Mouse (Mus musculus) spleen, adult 2 months (tissue): Measurements from ENCODE around the gene Gramd4. TPM values are rescaled to one million over a fixed set of nuclear protein-coding genes. Genes with fewer than 3 reads are reported as not detected.

ENCODE experiments used
- DNase-seq, 2 experiments: peaks; one replicate each; pipeline versions ENCODE4 v3.0.0 to v3.0.0-alpha.2; 2012 to 2021; ENCODE audit warnings: low spot score in 2 of 2, low read depth in 1 of 2
- H3K27ac ChIP-seq: fragments of 200-500 bp; 2 replicates; pipeline ENCODE4 v1.5.1; 2012; ENCODE audit warnings: low read length, inconsistent platforms; ENCODE audit not compliant: insufficient read depth
- H3K27me3 ChIP-seq: fragments of 200-500 bp; 2 replicates; pipeline ENCODE4 v1.6.1; 2012; ENCODE audit warnings: mild to moderate bottlenecking, moderate library complexity, low read length, inconsistent platforms; ENCODE audit not compliant: control insufficient read depth, insufficient read depth
- H3K36me3 ChIP-seq: fragments of 200-500 bp; 2 replicates; pipeline ENCODE4 v1.6.1; 2012; ENCODE audit warnings: mild to moderate bottlenecking, low read length, inconsistent platforms; ENCODE audit not compliant: control insufficient read depth, insufficient read depth
- H3K4me1 ChIP-seq: fragments of 200-500 bp; 2 replicates; pipeline ENCODE4 v1.6.1; 2011; ENCODE audit warnings: inconsistent platforms; ENCODE audit not compliant: control insufficient read depth, insufficient read depth, insufficient read length
- H3K4me3 ChIP-seq: fragments of 200-500 bp; 2 replicates; pipeline ENCODE4 v1.5.1; 2011; ENCODE audit warnings: mild to moderate bottlenecking, inconsistent platforms; ENCODE audit not compliant: insufficient read depth, insufficient read length; ENCODE audit errors: extremely low read depth
- CTCF ChIP-seq: fragments of 200-500 bp; IDR thresholded peaks from 2 replicates; pipeline ENCODE4 v1.5.1; 2011; ENCODE audit warnings: mild to moderate bottlenecking, inconsistent platforms; ENCODE audit not compliant: insufficient read depth, insufficient read length, insufficient replicate concordance; ENCODE audit errors: extremely low read depth
- POLR2A ChIP-seq: fragments of 200-500 bp; IDR thresholded peaks from 2 replicates; pipeline ENCODE4 v1.6.1; 2011; ENCODE audit warnings: low read depth, low read length, inconsistent platforms
- WGBS: fragments of 180-500 bp; shearing (Covaris S2); methylation state at CpG from one replicate; pipeline ENCODE4 v1.1.7; 2018; 5-methylcytosine and 5-hydroxymethylcytosine counted together
- polyA plus RNA-seq: library from polyadenylated mRNA; depleted of rRNA; stranded (reverse); fragments of >200 nt; gene quantifications from 2 replicates; pipeline ENCODE4 v1.2.3, GENCODE M21; 2012

Gramd4 gene
- polyA plus RNA-seq, 1 experiment = 36.2 TPM

DNA sequence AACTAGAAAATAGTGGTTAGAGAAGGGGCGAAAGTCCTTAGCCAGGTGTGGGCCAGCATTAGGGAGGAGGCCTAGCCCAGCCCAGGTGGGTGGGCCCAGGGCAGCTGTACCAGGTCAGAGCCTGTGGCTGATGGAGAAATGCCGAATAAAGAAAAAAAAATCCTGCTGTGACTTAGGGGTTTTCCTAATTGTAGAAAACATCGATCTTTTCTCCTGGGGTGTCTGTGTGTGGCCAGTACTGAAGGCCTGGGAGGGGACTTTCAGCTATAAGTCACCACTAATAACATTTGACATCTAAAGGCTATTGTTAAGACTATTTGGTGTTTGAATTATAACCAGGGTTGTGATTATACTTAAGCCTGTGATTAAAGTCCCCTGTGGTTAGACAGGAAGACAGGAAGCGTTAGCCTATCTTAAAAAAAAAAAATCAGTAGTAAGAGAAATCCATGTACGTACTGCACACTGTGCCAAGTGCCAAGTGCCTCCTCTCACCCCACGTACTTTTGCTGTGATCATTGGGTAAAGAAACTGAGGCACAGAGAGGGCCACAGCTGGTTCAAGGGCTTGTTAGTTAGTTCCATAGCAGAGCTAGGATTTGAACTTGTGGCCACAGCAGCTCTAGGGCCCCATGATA lies 4.5 kb downstream of the Gramd4 start:
- Histone ChIP-seq H3K27me3 (no peaks in the 10 kb centered on the region), H3K4me1 (peaks cover 60% of the 10 kb centered on the region), H3K27ac (peak overlapping the region; percentile 71), H3K36me3 (no peaks in the 10 kb centered on the region), H3K4me3 (no peak overlapping the region)
- DNase-seq = no peak
- TF ChIP-seq CTCF (no peak), POLR2A (no peak)
- 18% methylated on average over 6 of the region's 6 CpGs for WGBS

GRCm38 (mm10) chr15:86064191-86064849 lies 6.8 kb downstream of the Gramd4 start:
- TF ChIP-seq CTCF (no peak), POLR2A (no peak)
- H3K27ac ChIP-seq = peak overlapping the region; percentile 79
- H3K4me1 ChIP-seq = peaks cover 79% of the 10 kb centered on the region
- H3K4me3 ChIP-seq = no peak overlapping the region; the same call in 1 of the 2 replicates
- H3K36me3 ChIP-seq = no peaks in the 10 kb centered on the region
- no peaks in the 10 kb centered on the region for H3K27me3 ChIP-seq
- no peak for DNase-seq
- WGBS = 21% methylated on average over 8 of the region's 8 CpGs

DNA sequence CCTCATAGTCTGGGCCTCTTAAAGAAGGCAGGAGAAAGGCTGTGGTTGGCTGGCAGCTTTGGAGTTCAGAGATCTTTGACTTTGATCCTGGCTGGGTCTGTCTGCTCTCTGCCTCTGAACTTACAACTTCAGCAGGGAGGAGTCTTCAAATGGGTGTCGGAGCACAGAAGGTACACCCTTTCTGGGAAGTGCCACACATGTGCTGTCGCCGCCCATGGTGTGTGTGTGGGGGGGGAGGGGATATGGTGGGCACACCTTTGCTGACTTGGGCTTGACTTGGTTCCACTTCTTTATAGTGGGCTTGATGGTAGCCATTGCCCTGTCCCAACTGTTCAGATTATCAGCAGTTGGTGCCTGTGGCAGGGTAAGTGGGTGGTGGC lies 7.3 kb downstream of the Gramd4 start:
- peaks cover 81% of the 10 kb centered on the region for H3K4me1 ChIP-seq
- H3K4me3 ChIP-seq = no peak overlapping the region; the same call in 1 of the 2 replicates
- no peak for DNase-seq
- H3K27ac ChIP-seq = peak overlapping the region; percentile 79
- no peaks in the 10 kb centered on the region for H3K36me3 ChIP-seq
- no peak for TF ChIP-seq POLR2A
- no peak for TF ChIP-seq CTCF
- 16% methylated on average over 3 of the region's 3 CpGs for WGBS
- no peaks in the 10 kb centered on the region for H3K27me3 ChIP-seq

DNA sequence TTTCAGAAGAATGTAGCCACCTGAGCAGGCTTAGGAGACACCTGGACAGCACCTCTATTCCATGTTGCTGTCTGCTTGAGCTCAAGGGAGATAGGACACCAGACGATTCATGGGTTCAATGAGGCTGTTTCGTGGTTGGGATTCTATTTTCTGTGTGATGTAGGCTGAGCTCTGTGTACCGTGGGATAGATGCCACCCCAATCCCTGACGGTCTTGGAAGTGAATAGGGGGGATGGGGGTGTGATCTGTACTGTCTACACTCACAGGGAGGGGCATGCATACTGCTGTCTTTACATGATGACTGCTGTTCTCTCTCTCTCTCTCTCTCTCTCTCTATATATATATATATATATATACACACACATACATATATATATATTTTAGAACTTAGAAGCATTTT lies 7.9 kb downstream of the Gramd4 start:
- no peak overlapping the region for H3K4me3 ChIP-seq
- no peak for DNase-seq
- H3K4me1 ChIP-seq = peaks cover 82% of the 10 kb centered on the region
- TF ChIP-seq CTCF (no peak), POLR2A (no peak)
- H3K27me3 ChIP-seq = no peaks in the 10 kb centered on the region
- H3K27ac ChIP-seq = peak overlapping the region; percentile 79
- 63% methylated on average over 4 of the region's 4 CpGs for WGBS
- no peaks in the 10 kb centered on the region for H3K36me3 ChIP-seq

DNA sequence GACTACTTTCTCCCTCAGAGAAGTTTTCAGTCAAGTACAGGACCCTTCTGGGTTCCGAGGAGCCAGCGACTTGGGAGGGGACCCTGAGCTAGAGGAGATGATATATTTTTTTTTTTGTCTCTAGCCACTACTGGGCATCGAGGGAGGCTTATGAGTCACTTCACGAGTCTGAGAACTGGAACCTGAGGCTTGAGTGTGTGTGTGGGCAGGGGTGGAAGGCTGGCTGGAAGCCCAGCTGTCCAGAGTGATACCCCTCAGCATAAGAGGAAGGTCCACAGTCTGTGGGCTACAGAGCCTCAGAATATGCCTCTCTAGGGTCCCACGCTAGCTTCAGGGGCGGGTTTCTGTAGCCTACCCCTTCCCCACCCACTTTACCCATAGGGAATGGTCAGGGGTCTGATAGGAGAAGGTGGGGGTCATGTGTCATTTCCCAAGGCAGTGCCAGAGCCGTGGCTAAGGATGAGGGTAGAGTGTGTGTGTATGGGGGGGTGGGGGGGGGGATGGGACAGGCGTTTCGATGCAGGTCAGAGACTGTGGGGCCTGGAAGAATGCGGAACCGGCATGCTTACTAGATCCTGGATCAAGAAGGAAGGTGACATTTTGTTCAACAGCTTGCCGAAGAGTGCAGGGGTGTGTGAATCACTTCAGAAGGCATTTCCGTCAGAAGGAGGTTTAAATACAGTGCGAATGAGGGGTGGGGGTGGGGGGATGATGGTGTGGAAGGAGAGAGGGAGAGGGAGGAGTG lies 9.5 kb downstream of the Gramd4 start:
- Histone ChIP-seq H3K27me3 (no peaks in the 10 kb centered on the region), H3K27ac (peak overlapping the region; percentile 89), H3K4me1 (peaks cover 80% of the 10 kb centered on the region), H3K4me3 (peak overlapping the region; percentile 1; the same call in 1 of the 2 replicates), H3K36me3 (no peaks in the 10 kb centered on the region)
- no peak for DNase-seq
- WGBS = 18% methylated on average over 14 of the region's 14 CpGs
- TF ChIP-seq POLR2A = no peak

GRCm38 (mm10) chr15:86067581-86067910 lies 10.1 kb downstream of the Gramd4 start:
- peak overlapping the region; percentile 89 for H3K27ac ChIP-seq
- H3K36me3 ChIP-seq = no peaks in the 10 kb centered on the region
- TF ChIP-seq CTCF = no peak
- H3K27me3 ChIP-seq = no peaks in the 10 kb centered on the region
- DNase-seq = peak; percentile 70 to 73
- H3K4me3 ChIP-seq = peak overlapping the region; percentile 33; the same call in 1 of the 2 replicates
- WGBS = 10% methylated on average over 6 of the region's 6 CpGs
- H3K4me1 ChIP-seq = peaks cover 77% of the 10 kb centered on the region

DNA sequence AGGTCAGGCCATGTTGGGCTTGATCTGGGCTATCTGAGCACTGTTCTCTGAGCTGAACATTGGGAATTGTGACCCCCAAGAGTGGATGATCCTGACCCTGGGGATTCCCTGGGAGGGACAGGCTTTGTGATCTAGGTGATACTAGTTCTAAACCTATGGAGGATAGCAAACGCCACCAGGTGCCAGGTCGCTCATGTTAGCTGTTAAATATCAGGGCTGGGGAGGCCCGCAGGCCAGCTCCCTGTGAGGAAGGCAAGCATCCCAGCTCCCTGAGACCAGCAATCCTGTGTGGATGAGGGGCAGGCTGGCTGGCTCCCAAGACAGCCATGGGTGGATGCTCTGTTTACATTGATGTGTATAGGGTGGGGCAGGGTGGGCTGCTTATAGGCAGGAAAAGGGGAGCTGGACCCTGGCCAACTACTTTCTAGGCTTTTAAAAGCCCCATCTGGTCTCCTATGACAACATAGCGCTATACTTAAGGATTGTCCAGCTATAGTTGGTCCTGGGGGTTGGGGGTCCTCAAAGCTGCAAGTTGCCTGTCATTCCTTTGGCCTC lies 10.5 kb downstream of the Gramd4 start:
- 74% methylated on average over 4 of the region's 4 CpGs for WGBS
- H3K36me3 ChIP-seq = no peaks in the 10 kb centered on the region
- DNase-seq = no peak
- peak overlapping the region; percentile 89 for H3K27ac ChIP-seq
- H3K27me3 ChIP-seq = no peaks in the 10 kb centered on the region
- H3K4me3 ChIP-seq = peak overlapping the region; percentile 33; the same call in 1 of the 2 replicates
- peaks cover 76% of the 10 kb centered on the region for H3K4me1 ChIP-seq
- no peak for TF ChIP-seq POLR2A
- no peak for TF ChIP-seq CTCF
